Mouse (Mus musculus): Measurements from ENCODE around the gene Lep.

- TF ChIP-seq CTCF (IDR thresholded peaks at IDR 0.05; ENCODE audit: borderline replicate concordance, insufficient read depth, low read depth, low read length) (no peak), POLR2A (IDR thresholded peaks at IDR 0.05; ENCODE audit: borderline replicate concordance, insufficient read depth, low read length) (no peak)
Observed at GRCm38 (mm10) chr6:29011651-29012050, 48.4 kb upstream of the Lep start.

All from cerebellum, adult 2 months (tissue).